Mouse (Mus musculus) kidney, adult 11 months (tissue): ENCODE measurements at regions not wholly inside any gene's neighbourhood (a gene's known extent, or its start where the extent isn't known, plus 50 kb on each side); places are given as distances from the start of the nearest gene placed in this dataset.

ENCODE experiments used
- DNase-seq: peaks from one replicate; pipeline ENCODE4 v3.0.0; 2022

DNA sequence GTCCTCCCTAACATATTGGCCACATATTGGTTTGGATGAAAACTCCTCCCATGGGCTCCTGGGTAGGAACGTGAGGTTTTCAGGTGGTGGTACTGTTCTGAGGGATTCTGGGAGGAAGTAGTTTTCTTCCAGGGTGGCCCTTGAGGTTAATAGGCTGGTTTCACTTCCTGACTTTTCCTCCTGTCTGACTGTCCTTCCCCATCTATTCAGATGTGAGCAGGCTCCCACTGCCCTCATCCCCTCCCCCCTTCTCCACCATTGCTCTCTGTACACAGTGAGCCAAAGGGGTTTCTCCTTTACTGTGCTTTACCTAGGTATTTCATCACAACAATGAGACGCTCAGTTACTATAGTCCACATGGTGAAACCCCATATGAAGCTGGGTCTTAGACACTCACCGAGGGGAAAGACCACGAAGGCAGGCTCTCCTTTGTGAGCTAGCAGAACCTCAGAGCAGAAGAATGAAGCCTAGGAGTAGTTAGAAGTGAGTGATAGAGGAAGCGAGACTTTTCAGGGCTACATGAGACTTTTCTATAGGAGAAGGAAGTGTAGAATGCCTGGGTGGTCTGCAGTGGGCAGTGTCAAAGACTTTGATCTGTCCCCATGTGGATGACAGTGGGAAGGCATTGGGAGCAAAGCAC, 135.3 kb downstream of the Cd83 start:
- no peak for DNase-seq

DNA sequence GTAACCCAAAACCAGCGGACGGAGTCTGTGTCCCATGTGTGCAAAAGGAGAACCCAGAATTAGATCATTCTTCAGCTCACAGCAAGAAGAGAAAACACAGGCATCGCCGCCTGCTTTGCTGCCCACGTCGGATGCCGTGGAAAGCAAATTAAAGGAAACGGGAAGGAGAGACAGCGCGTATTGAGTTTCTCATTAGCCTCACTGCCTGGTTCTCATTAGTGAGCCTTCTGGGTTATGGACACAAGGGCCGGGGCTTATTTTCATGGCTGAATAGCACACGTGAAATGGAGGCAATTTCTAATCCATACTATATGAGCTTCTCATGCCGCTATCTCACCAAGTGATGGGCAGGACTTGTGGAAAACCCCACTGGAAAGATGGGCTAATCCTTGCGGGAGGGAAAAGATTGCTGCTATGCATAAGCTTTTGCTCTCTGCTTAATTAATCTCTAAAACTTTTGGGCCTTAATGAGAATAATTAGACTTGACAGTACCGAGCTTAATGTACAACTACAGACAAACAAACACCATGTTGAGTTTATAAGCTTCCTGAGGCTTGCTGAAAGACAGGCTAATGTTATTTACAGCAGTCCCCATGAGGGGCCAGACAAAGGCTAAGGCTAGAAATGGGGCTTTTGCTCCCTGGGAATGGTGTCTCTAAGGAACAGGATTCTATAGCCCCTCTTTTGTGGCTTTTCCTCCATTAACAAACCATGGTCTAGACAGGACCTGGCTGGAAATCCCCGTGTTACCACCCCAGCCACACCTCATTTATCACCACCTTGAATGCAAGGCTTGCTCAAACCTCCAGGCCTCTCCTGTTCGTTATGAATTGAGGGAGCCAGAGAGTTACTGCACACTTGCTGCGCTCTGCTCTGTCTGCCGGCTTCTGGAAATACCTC, 145.8 kb downstream of the Cd83 start:
- DNase-seq = no peak

DNA sequence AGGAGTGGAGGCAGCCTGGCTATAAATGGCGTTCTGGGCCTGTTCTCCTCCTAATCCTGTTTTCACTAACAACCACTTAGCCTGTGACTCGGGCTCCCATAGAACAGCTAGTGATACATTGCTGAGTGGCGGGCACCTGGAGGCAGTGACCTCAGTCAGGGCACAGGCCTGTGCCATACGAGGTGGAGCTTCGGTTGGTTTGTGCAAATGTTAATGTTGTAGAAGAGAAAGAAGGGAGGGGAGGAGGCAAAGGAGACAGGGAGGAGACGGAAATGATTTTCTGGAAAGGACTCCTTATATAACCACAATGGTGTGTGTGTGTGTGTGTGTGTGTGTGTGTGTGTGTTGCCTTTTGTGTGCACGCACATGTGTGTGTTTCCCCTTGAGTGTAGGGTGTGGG, 148.4 kb downstream of the Cd83 start:
- DNase-seq = peak; percentile 35

DNA sequence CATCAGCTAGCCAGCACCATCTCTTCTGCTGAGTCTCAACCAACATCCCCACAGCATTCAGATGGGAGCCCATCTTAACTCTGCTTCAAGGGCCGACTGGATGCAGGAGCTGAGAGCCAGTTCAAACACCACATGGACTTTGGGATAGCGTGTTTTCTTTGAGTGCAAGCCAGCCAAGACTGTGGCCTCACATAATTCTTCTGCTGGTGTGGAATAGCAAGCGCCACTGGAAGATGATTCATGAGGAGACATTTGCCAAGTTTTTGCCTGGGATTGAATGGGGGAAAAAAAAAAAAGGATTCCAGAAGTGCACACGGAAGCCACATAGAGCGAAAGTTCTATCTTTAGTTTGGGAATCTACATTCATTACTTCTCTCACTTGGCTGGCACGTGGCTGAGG, 150.7 kb downstream of the Cd83 start:
- DNase-seq = peak; percentile 76

DNA sequence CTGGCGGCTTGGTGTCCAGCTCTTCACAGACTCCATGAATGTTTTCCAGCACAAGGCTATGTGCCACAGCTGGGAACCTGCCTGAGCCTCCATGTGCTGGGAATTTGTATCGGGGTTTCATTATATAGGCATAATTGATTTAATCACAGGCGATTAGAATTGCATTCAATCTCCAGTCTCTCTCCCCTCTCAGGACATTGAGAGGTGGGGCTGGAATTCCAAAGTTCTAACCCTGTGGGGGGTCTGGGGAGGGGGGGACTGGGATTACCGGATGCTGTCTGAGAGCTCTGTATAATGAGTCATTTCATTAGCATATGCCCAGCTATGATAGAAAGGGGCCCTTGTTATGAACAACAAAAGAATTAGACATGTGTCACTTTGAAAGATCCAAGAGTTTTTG, 151.9 kb downstream of the Cd83 start:
- no peak for DNase-seq

DNA sequence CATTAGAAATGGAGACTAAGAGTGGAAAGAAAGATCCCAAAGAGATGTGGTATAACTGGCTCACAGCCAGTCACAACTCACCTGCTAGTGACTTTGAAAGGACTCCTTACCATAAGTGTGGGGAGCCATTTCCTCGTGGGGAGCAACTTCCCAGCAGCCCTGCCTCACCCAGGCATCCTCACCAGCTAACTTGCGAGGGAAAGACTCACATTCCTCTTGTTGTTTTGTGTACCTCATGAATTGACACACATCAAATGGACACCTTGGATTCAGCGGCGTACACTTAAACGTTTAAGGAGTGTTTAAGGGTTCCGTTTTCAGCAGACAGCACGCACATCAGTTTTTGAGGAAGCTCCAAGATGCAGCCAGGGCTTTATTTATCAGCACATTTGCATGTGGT, 154.0 kb downstream of the Cd83 start:
- no peak for DNase-seq

DNA sequence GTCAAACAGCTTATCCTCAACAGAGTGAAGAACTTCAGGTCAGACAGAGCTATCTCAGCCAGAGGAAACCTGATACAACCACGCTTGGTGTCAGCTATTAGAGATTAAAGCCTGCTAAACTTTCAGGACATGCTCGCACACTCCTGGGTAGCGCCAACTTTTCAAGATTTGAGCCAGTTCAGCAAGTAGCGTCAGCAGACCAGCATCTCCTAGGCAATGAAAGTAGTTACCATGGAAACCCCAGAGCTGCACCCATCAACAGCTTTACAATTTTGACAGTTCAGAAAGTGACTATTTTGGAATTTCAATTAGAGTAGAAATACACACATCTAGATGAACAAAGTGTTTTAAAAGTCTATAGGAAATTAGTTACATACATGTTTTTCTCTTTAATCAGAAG, 154.8 kb downstream of the Cd83 start:
- DNase-seq = no peak

DNA sequence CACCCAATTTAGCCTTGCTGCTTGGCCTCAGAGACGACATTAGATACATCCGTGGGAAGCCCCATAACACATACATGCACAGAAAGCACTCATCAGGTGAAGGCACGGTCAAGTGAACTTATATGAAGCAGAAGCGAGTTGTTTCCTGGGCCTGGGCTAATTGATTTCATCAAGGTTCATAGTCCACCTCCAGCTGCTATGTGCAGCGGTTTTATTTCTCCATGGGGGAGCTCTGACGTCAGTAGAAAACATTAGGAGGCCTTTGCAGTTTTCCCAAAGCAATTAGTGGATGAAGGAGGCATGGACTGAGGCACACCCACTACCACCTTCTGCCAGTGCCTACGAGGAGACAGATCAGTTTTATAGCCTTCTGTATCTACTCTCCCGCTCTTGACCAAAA, 157.2 kb downstream of the Cd83 start:
- no peak for DNase-seq

DNA sequence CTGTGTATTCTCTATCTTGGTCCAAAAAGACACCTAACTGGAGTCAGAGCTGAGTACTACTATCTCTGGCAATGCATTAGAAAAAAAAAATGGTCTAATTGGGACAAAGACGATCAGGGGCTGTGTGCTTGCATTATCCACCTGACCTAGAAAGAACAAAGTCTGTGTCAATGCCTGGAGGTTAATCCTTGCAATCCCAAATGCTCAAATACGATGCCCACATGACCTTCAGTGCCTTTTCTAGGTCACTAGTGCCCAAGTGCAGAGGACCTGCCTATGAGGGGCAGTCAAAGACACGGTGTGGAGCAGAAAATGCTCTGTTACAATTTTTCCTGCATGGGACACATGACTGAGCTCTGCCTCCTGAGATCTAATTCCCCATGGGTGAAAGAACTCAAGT, 164.0 kb downstream of the Cd83 start:
- no peak for DNase-seq

DNA sequence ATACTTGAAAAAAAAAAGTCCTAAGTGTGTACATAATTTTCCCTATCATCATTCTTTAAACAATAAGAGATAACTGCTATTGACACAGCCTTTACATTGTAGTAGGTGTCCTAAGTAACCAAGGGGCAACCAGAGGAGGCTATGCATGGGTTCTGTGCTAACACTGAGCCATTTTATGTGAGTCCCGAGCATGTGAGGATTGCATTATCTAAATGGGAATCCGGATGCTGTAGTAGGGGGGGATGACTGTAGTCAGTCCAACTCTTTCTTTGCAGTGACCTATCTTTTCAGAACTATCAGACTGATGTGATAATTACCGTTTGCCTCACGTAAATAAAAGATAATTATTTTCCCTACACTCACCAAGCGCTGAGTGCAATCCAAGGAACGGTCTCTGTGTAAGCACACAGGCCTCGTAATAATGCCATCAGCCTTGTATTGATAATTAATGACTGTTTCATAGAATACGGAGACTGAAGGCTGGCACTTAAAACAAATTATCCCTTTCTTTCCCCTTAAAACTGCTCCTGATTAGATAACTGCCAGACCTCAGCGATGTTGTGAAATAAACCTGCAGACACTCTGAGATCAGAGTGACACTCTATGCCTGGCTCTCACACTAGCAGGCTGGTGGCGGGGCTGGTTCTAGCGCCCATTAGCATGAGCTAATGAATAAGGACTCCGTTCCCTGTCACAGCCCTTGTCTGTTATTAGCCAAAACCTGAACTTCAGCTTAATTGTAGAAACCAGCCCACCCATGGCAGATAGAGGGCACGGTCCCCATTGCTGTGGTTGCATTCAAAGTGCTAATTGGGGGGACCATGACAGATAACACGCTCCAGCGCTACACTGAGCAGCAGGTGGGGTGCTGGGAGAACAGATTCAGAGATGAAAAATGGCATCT, 165.4 kb downstream of the Cd83 start:
- no peak for DNase-seq

DNA sequence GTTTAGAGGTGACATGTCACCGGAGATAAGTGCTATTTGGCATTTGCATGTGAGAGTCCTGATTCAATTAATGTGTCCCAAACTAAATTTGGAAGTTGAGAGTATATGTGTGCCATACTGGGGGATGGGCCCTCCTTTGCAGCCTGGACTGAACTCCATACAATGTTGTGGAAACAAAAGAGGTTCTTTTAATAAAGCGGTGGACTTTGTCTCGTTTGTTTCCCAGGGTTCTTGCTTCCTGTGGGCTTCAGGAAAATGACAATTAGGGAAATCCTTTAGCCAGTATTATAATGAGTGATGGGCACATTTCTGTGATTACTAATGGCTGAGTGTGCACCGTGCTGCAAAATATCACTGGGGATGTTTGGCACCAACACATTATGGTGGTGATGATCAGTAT, 167.9 kb downstream of the Cd83 start:
- DNase-seq = no peak

DNA sequence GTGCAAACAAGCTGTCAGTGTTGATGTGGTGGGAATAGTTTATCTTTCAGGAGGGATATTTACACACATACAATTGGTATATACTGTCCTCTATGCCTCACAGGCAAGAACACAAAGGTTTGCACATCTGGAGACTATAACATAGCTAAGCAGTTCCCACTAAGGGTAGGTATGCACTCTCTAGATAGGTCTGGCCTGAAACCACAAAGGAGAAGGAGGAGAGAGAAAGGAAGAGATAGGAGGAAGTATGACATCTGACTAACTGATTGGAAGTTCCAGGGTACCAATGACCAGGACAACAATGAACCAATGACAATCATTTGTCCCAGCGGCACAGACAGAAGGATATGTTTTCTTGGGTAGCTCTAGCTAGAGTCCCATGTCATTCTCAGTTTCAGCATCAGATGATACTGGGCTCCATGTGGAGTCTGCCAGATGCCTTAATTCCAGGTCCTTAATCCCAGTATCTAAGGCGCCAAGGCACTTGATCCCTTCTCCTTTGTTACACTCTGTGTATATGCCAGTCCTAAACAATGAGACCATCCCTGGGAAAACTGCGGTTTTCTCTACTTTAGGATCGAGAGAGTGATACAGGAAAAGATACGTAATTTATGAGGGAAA, 168.5 kb downstream of the Cd83 start:
- no peak for DNase-seq

DNA sequence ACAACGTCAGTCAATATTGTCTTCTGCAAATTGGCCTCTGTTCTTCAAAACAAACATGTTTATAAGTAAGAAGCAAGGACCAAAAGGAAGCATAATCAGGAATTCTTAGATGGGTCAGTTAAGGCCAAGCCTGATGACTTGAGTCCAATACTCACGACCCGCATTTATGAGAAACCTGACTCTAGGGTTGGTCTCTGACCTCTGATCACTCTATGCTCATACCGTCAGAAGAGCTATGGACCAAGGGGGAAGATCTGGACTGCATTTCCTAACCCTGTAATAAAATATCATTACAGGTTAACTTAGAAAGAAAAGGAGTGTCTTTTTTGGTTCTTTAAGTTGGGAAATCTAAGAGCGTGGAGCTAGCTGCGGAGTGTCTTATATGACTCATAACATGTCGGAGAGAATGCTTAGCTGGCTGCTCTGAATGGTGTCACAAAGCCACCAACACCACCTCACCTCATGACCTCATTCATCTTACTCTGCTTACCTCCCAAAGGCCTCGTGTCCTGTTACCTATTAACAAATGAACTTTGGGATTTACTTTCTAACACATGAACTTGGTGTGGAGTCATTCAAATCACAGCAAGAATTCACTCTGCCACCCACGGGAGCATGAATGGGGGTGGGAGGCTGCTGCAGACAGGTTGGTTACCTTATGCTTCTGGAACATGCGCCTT, 170.3 kb downstream of the Cd83 start:
- peak; percentile 60 for DNase-seq

DNA sequence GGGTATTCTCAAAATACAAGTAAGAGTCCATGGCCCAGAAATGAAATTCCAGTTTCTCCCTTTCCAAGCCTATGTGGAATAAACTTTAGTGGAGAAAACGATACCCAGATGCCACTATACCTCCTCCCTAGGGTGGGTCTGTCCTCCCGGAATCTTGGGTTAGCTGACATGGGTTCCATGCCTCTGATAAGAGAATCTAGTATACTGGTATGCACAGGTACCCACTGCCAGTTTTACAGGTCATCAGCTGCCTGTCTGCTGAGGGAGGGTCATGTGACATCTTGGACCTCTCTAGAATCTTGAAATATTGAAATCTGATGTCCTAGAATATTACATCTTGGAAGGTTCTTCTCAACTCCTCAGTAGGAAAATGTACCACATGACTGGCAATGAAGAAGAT, 172.5 kb downstream of the Cd83 start:
- no peak for DNase-seq

DNA sequence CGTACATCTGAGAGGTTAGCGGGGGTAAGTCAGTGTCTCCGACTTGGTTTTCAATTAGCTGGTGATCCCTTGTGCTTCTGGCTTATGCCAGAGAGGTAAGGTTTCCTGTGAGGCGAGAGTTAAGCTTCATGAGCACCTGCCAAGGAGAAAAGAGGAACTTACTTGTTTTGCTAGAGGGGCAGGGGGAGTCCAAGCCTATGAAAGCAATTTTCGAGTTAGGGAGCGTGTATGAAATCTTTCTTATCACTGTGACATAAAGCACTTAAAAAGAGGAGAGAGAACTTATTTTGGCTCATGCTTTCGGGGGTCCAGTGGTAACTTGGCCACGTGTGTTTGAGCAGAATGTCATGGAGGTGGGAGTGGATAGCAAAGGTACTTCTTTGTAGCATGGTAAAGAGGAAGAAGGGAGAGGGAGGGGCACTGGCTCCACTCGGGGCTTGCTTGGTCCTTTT, 174.6 kb downstream of the Cd83 start:
- DNase-seq = no peak

DNA sequence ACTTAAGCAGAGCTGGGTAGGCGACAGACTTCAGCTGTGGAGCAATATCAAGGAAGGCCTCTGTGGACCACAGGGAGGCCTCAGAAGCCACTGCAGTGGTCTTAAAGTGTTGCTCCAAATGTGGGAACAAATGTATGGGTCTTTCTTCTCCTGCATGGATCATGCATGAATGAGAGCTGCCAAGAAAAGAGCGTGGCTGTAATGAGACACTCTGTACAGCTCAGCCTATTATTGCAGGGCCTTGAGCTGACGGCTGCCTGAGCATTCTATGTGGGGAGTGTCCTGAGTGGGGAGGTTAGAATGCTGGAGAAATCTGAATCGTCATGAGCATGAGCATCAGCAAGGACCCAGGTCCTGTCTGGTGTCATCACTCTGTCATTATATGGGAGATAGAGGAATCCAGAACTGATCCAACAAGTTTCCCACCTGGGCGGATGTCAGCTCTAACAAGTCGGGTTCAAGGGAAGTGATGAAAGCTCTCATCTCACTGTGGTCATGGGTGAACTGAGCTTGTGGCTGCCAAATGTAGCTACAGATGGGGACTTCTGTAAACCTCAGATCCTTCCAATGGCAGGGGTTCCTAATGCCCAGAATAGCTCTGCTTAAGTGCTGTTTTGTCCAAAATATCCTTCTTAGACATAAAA, 176.6 kb downstream of the Cd83 start:
- DNase-seq = no peak

DNA sequence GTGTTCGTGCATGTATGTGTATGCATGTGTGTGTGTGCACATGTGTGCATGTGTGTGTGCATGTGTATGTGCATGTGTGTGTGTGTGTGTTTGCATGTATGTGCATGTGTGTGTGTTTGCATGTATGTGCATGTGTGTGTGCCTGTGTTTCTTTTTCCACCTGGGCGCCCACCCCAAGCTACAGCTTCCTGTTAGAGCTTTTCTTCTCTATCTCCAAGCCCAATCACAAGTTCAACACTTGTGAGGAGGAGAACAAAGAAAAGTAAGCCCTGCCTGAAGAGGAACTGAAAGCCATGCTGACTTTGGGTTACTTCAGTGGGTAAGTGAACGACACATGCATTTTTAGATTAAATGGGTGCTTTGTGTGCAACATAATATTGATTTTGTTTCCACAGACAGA, 177.4 kb downstream of the Cd83 start:
- no peak for DNase-seq

DNA sequence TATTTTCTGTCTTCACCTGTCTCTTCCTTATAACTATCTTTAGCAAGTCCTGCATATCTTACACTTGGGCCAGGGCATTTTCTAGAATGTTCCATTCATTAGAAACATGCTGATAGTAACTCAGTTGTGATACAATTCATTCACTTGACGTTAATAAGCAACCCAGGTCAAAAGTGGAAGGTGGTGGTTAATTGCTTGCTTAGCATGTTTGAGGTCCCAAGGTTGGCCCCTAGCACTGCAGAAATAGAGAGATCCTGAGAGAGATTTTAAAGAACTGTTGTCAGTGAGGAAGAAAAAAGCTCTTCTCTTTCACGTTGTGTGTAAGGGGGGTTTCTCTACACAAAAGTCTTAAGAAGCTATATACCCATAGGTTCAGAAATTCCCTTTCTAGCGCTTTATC, 178.7 kb downstream of the Cd83 start:
- DNase-seq = peak; percentile 28

DNA sequence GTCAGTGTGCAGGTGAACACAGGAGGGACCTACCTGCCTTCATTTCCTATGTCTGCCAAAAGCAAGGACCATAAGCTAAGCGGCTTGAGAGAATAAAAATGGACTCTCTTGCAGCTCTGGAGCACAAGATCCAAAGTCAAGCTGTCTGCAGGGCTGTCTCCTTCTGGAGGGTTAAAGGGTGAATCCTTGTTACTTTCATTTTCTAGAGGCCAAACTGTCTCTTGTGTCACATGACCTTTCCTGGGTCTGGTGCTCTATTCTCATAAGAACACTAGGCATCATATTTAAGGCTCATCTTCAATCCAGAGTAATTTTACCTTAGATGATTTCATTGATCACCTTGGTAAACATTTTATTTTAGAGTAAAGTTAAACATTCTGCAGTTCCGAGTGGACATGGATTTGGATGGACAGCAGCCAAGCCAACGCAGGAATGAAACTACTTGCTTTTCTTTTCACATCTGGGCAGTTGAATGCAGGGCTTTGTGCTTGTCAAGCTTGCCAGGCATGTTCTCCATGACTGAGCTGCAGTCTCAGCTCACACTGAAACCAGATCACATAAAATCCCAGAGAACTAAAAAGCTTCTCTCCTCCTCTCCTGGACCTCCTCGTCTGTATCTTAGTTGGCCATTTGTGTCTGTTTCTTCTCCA, 180.8 kb downstream of the Cd83 start:
- no peak for DNase-seq

DNA sequence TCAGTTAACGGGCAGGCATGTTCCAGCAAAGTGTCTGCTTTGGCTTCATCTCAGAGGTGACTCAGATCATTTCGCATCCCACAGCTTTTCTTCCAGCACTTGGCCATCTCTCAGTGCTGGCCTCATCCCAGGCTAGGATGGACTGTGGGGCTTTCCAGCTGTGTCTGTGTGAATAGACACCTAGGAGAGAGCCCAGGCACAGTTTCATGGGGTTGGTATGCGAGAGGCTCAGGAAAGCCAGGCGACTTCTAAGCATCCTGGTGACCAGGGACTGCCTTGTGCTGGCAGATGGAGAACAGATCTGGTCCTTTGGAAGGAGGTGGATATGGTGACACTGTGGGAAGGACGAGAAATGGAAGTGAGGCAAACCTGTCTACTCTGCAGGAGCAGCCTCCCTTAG, 182.9 kb downstream of the Cd83 start:
- DNase-seq = no peak

DNA sequence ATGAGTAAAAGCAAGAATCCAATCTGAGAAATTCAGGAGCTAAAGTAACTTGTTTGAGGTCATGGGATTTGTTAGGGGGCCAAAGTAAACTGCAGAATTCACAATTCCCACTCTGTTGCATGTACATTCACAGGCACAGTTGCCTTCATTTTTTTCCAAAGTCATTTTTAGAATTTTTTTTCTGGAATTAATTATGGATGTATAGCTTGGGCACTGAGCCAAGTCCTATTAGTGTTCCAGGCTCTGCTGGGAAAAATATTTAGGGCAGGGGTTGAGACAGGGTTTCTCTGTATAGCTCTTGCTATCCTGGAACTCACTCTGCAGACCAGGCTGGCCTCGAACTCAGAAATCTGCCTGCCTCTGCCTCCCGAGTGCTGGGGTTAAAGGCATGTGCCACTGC, 188.3 kb downstream of the Cd83 start:
- DNase-seq = no peak
